Mouse (Mus musculus) liver, embryonic 15.5 days (tissue): Measurements from ENCODE around the gene Atxn7l1. TPM values are rescaled to one million over a fixed set of nuclear protein-coding genes. Genes with fewer than 3 reads are reported as not detected.
A peak's percentile ranks its signal among the peaks of the same experiment; 100 is the strongest.

ENCODE experiments used
- ATAC-seq: fragments of 200-750 bp; cut with Nextera tagmentation; 2 replicates; pipeline ENCODE4 v1.8.0; 2017; ENCODE audit warnings: moderate number of reproducible peaks, mild to moderate bottlenecking, moderate library complexity; ENCODE audit not compliant: insufficient read depth
- H3K27ac ChIP-seq: fragments of 300-500 bp; sonication (generic); replicated peaks from 2 replicates; pipeline ENCODE4 v1.5.1; 2015; ENCODE audit warnings: mild to moderate bottlenecking, inconsistent platforms
- H3K27me3 ChIP-seq: fragments of 300-500 bp; sonication (generic); 2 replicates; pipeline ENCODE4 v1.6.1; 2015; ENCODE audit warnings: mild to moderate bottlenecking, inconsistent platforms
- H3K36me3 ChIP-seq: fragments of 300-500 bp; sonication (generic); replicated peaks from 2 replicates; pipeline ENCODE4 v1.6.1; 2015; ENCODE audit warnings: moderate library complexity, mild to moderate bottlenecking, inconsistent platforms
- H3K4me1 ChIP-seq: fragments of 300-500 bp; sonication (generic); replicated peaks from 2 replicates; pipeline ENCODE4 v1.6.1; 2015; ENCODE audit warnings: inconsistent platforms
- H3K4me2 ChIP-seq: fragments of 300-500 bp; sonication (generic); 2 replicates; pipeline ENCODE4 v1.6.1; 2015; ENCODE audit warnings: moderate library complexity, mild to moderate bottlenecking, inconsistent platforms
- H3K4me3 ChIP-seq: fragments of 300-500 bp; sonication (generic); replicated peaks from 2 replicates; pipeline ENCODE4 v1.5.1; 2015; ENCODE audit warnings: mild to moderate bottlenecking, inconsistent platforms
- H3K9ac ChIP-seq: fragments of 300-500 bp; sonication (generic); 2 replicates; pipeline ENCODE4 v1.6.1; 2015; ENCODE audit warnings: moderate library complexity, mild to moderate bottlenecking, inconsistent platforms
- H3K9me3 ChIP-seq: fragments of 300-500 bp; sonication (generic); replicated peaks from 2 replicates; pipeline ENCODE4 v1.6.1; 2016; ENCODE audit warnings: inconsistent platforms
- WGBS: fragments of 180-500 bp; shearing (Covaris S2); methylation state at CpG from one replicate; pipeline ENCODE4 v1.1.7; 2015; ENCODE audit warnings: mixed read lengths; ENCODE audit not compliant: insufficient replicate concordance; 5-methylcytosine and 5-hydroxymethylcytosine counted together
- polyA plus RNA-seq: library from polyadenylated mRNA; unstranded; fragments of >200 nt; fragmentation: Nextera tagmentation; extraction: Ambion mirVana; gene quantifications from 2 replicates; pipeline ENCODE4 v1.2.1, GENCODE M21; 2015

Atxn7l1 gene
- polyA plus RNA-seq, 1 experiment from 2014 or later, result 14.7 TPM

GRCm38 (mm10) chr12:33344970-33345772 is 197.7 kb downstream of the Atxn7l1 start:
- H3K9ac ChIP-seq, result no peak overlapping the region

GRCm38 (mm10) chr12:33345773-33346435 is 198.4 kb downstream of the Atxn7l1 start:
- no peaks in the 10 kb centered on the region for H3K9me3 ChIP-seq
- WGBS, result 82% methylated on average over 23 of the region's 23 CpGs
- H3K4me3 ChIP-seq, result no peak overlapping the region
- no peak overlapping the region for H3K4me2 ChIP-seq
- no peak for ATAC-seq
- no peak overlapping the region for H3K9ac ChIP-seq
- no peak overlapping the region for H3K27ac ChIP-seq
- no peaks in the 10 kb centered on the region for H3K27me3 ChIP-seq
- H3K36me3 ChIP-seq, result peaks cover 88% of the 10 kb centered on the region
- H3K4me1 ChIP-seq, result 0 out of 2 replicates have a peak, but pooled peaks cover 8% of the 10 kb centered on the region

More at GRCm38 (mm10) chr12:33344970-33345772, 197.7 kb downstream of the Atxn7l1 start:
- H3K4me1 ChIP-seq, result 0 out of 2 replicates have a peak, but pooled peaks cover 8% of the 10 kb centered on the region
- H3K9me3 ChIP-seq, result no peaks in the 10 kb centered on the region
- peak overlapping the region; percentile 39 for H3K4me2 ChIP-seq
- H3K4me3 ChIP-seq, result no peak overlapping the region
- no peak overlapping the region for H3K27ac ChIP-seq
- H3K27me3 ChIP-seq, result no peaks in the 10 kb centered on the region
- peaks cover 87% of the 10 kb centered on the region for H3K36me3 ChIP-seq
- WGBS, result 68% methylated on average over 25 of the region's 25 CpGs
- ATAC-seq, result no peak

GRCm38 (mm10) chr12:33352671-33353070 is 205.2 kb downstream of the Atxn7l1 start:
- H3K4me1 ChIP-seq, result no peaks in the 10 kb centered on the region
- ATAC-seq, result no peak
- no peak overlapping the region for H3K27ac ChIP-seq
- no peak overlapping the region for H3K4me2 ChIP-seq
- H3K4me3 ChIP-seq, result no peak overlapping the region
- H3K36me3 ChIP-seq, result peaks cover 90% of the 10 kb centered on the region
- H3K9me3 ChIP-seq, result no peaks in the 10 kb centered on the region
- H3K9ac ChIP-seq, result no peak overlapping the region
- no peaks in the 10 kb centered on the region for H3K27me3 ChIP-seq
- WGBS, result 67% methylated on average over 4 of the region's 4 CpGs

GRCm38 (mm10) chr12:33358345-33358744 is 210.9 kb downstream of the Atxn7l1 start:
- 92% methylated on average over 10 of the region's 10 CpGs for WGBS

GRCm38 (mm10) chr12:33359209-33359608 is 211.7 kb downstream of the Atxn7l1 start:
- H3K36me3 ChIP-seq, result peaks cover 78% of the 10 kb centered on the region
- H3K27ac ChIP-seq, result no peak overlapping the region
- no peak overlapping the region for H3K4me3 ChIP-seq
- H3K9me3 ChIP-seq, result no peaks in the 10 kb centered on the region
- no peak for ATAC-seq
- H3K9ac ChIP-seq, result no peak overlapping the region
- WGBS, result 80% methylated on average over 7 of the region's 7 CpGs
- no peak overlapping the region for H3K4me2 ChIP-seq
- H3K4me1 ChIP-seq, result no peaks in the 10 kb centered on the region
- no peaks in the 10 kb centered on the region for H3K27me3 ChIP-seq

More at GRCm38 (mm10) chr12:33358345-33358744, 210.9 kb downstream of the Atxn7l1 start:
- no peaks in the 10 kb centered on the region for H3K27me3 ChIP-seq
- peaks cover 79% of the 10 kb centered on the region for H3K36me3 ChIP-seq
- no peaks in the 10 kb centered on the region for H3K9me3 ChIP-seq
- H3K4me1 ChIP-seq, result no peaks in the 10 kb centered on the region
- ATAC-seq, result no peak
- no peak overlapping the region for H3K4me2 ChIP-seq
- H3K27ac ChIP-seq, result no peak overlapping the region
- no peak overlapping the region for H3K4me3 ChIP-seq
- no peak overlapping the region for H3K9ac ChIP-seq

- 77% methylated on average over 5 of the region's 5 CpGs for WGBS
- H3K9ac ChIP-seq, result no peak overlapping the region
- no peak overlapping the region for H3K4me2 ChIP-seq
- no peak for ATAC-seq
- H3K4me3 ChIP-seq, result no peak overlapping the region
- H3K27ac ChIP-seq, result no peak overlapping the region
- peaks cover 76% of the 10 kb centered on the region for H3K36me3 ChIP-seq
- H3K27me3 ChIP-seq, result no peaks in the 10 kb centered on the region
- H3K4me1 ChIP-seq, result no peaks in the 10 kb centered on the region
- no peaks in the 10 kb centered on the region for H3K9me3 ChIP-seq
Observed at GRCm38 (mm10) chr12:33359878-33360482, 212.5 kb downstream of the Atxn7l1 start.

GRCm38 (mm10) chr12:33360729-33361128 is 213.2 kb downstream of the Atxn7l1 start:
- H3K4me3 ChIP-seq, result no peak overlapping the region
- no peak for ATAC-seq
- no peak overlapping the region for H3K9ac ChIP-seq
- H3K27me3 ChIP-seq, result no peaks in the 10 kb centered on the region
- H3K27ac ChIP-seq, result no peak overlapping the region
- H3K36me3 ChIP-seq, result peaks cover 76% of the 10 kb centered on the region
- no peaks in the 10 kb centered on the region for H3K9me3 ChIP-seq
- no peaks in the 10 kb centered on the region for H3K4me1 ChIP-seq
- no peak overlapping the region for H3K4me2 ChIP-seq
- 75% methylated on average over 6 of the region's 6 CpGs for WGBS

- Histone ChIP-seq H3K9ac (no peak overlapping the region), H3K27me3 (no peaks in the 10 kb centered on the region), H3K36me3 (peaks cover 80% of the 10 kb centered on the region), H3K9me3 (no peaks in the 10 kb centered on the region), H3K27ac (no peak overlapping the region), H3K4me1 (peaks cover 5% of the 10 kb centered on the region), H3K4me3 (no peak overlapping the region), H3K4me2 (no peak overlapping the region)
- ATAC-seq, result no peak
- 89% methylated on average over 8 of the region's 8 CpGs for WGBS
Observed at GRCm38 (mm10) chr12:33364511-33364910, 217.0 kb downstream of the Atxn7l1 start.

- peaks cover 9% of the 10 kb centered on the region for H3K4me1 ChIP-seq
- H3K27me3 ChIP-seq, result no peaks in the 10 kb centered on the region
- peaks cover 74% of the 10 kb centered on the region for H3K36me3 ChIP-seq
- H3K4me2 ChIP-seq, result no peak overlapping the region
- H3K27ac ChIP-seq, result no peak overlapping the region
- no peak for ATAC-seq
- 88% methylated on average over 8 of the region's 8 CpGs for WGBS
- no peak overlapping the region for H3K4me3 ChIP-seq
- no peaks in the 10 kb centered on the region for H3K9me3 ChIP-seq
- no peak overlapping the region for H3K9ac ChIP-seq
Observed at GRCm38 (mm10) chr12:33365133-33365532, 217.6 kb downstream of the Atxn7l1 start.

GRCm38 (mm10) chr12:33369555-33369954 is 222.1 kb downstream of the Atxn7l1 start:
- 81% methylated on average over 3 of the region's 3 CpGs for WGBS
- no peaks in the 10 kb centered on the region for H3K27me3 ChIP-seq
- H3K9me3 ChIP-seq, result no peaks in the 10 kb centered on the region
- H3K36me3 ChIP-seq, result peaks cover 51% of the 10 kb centered on the region
- H3K4me3 ChIP-seq, result no peak overlapping the region
- peak; percentile 44; the same call in 1 of the 2 replicates for ATAC-seq
- peaks cover 9% of the 10 kb centered on the region for H3K4me1 ChIP-seq
- H3K9ac ChIP-seq, result no peak overlapping the region
- H3K27ac ChIP-seq, result 0 out of 2 replicates have a peak overlapping the region, but pooled peaks have one; percentile 9
- no peak overlapping the region for H3K4me2 ChIP-seq
